Mouse (Mus musculus): ENCODE results near the gene Ptges.

GRCm38 (mm10) chr2:30863574-30863973, 66.1 kb downstream of the Ptges start:
- TF ChIP-seq CTCF (IDR thresholded peaks at IDR 0.05): no peak
- no peak for TF ChIP-seq EP300 (IDR thresholded peaks at IDR 0.05)

All from lung, postnatal 0 days (tissue).